Mouse (Mus musculus) forebrain, postnatal 0 days (tissue): ENCODE data around the gene Usp21. TPM values are rescaled to one million over a fixed set of nuclear protein-coding genes. Genes with fewer than 3 reads are reported as not detected.

Source experiments
- ATAC-seq: fragments of 200-750 bp; cut with Nextera tagmentation; 2 replicates; pipeline ENCODE4 v1.8.0; 2017; ENCODE audit warnings: mild to moderate bottlenecking, moderate library complexity
- DNase-seq: peaks from one replicate; pipeline ENCODE4 v3.0.0-alpha.2; 2015
- H3K27ac ChIP-seq: fragments of 300-500 bp; sonication (generic); 2 replicates; pipeline ENCODE4 v1.5.1; 2014; ENCODE audit warnings: low read depth, mild to moderate bottlenecking, antibody characterized with exemption, low read length, moderate library complexity, mixed read lengths
- H3K27me3 ChIP-seq: fragments of 300-500 bp; sonication (generic); 2 replicates; pipeline ENCODE4 v1.6.1; 2014; ENCODE audit warnings: mild to moderate bottlenecking, low read length, mixed read lengths; ENCODE audit not compliant: insufficient read depth
- H3K36me3 ChIP-seq: fragments of 300-500 bp; sonication (generic); 2 replicates; pipeline ENCODE4 v1.6.1; 2014; ENCODE audit warnings: mild to moderate bottlenecking, moderate library complexity; ENCODE audit not compliant: insufficient read depth
- H3K4me1 ChIP-seq: fragments of 300-500 bp; sonication (generic); 2 replicates; pipeline ENCODE4 v1.6.1; 2014; ENCODE audit warnings: antibody characterized with exemption; ENCODE audit not compliant: insufficient read depth
- H3K4me2 ChIP-seq: fragments of 300-500 bp; sonication (generic); 2 replicates; pipeline ENCODE4 v1.6.1; 2014; ENCODE audit warnings: low read depth, mild to moderate bottlenecking, moderate library complexity
- H3K4me3 ChIP-seq: fragments of 300-500 bp; sonication (generic); 2 replicates; pipeline ENCODE4 v1.5.1; 2014; ENCODE audit warnings: low read depth, low read length, mixed read lengths
- H3K9ac ChIP-seq: fragments of 300-500 bp; sonication (generic); 2 replicates; pipeline ENCODE4 v1.6.1; 2014; ENCODE audit warnings: mild to moderate bottlenecking
- H3K9me3 ChIP-seq: fragments of 300-500 bp; sonication (generic); 2 replicates; pipeline ENCODE4 v1.6.1; 2016; ENCODE audit warnings: low read length
- CTCF ChIP-seq: sonication (generic); IDR thresholded peaks from 2 replicates; pipeline ENCODE4 v1.5.1; 2016; ENCODE audit warnings: antibody characterized with exemption, control low read depth, low read depth
- WGBS: fragments of 180-500 bp; shearing (Covaris S2); extraction: QIAGEN DNeasy Blood & Tissue Kit; methylation state at CpG from one replicate; pipeline ENCODE4 v1.1.7; 2014; 5-methylcytosine and 5-hydroxymethylcytosine counted together
- polyA plus RNA-seq: library from polyadenylated mRNA; unstranded; fragments of >200 nt; fragmentation: Nextera tagmentation; extraction: Ambion mirVana; gene quantifications from 2 replicates; pipeline ENCODE4 v1.2.1, GENCODE M21; 2015
- total RNA-seq: library from RNA; depleted of rRNA; stranded (reverse); fragments of >200 nt; gene quantifications from 2 replicates; pipeline ENCODE4 v1.2.3, GENCODE M21; 2014; rRNA removed

Usp21 gene
- total and polyA plus RNA-seq, 2 experiments from 2014 or later = 66.5 to 80.4 TPM

GRCm38 (mm10) chr1:171235791-171236190 is 52.0 kb downstream of the Usp21 start:
- ATAC-seq (no peak), DNase-seq (no peak)
- H3K9ac ChIP-seq = no peak overlapping the region
- TF ChIP-seq CTCF = no peak
- 85% methylated on average over 4 of the region's 4 CpGs for WGBS
- no peak overlapping the region for H3K4me2 ChIP-seq
- H3K4me1 ChIP-seq = no peaks in the 10 kb centered on the region
- no peaks in the 10 kb centered on the region for H3K27me3 ChIP-seq
- no peak overlapping the region for H3K27ac ChIP-seq
- H3K4me3 ChIP-seq = no peak overlapping the region
- peaks cover 70% of the 10 kb centered on the region for H3K36me3 ChIP-seq
- no peaks in the 10 kb centered on the region for H3K9me3 ChIP-seq

DNA sequence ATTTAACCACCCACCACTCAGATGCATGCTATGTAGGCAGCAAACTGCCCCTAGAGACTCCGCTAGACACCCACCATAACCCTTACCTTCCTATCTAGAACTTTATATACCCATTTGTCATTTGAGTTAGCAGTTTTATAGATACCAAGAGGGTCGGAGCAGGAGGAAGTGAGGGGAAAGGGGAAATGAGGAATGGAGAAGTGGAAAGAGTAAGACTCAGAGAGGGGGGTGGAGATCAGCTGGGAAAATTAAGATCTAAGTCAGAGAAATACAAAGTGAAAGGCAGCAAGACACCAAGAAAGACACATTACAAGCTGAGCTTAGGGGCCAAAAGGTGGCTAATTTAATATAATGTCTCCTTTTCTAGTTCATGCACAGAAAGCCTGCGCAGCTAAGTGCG is 53.3 kb downstream of the Usp21 start:
- Histone ChIP-seq H3K36me3 (peaks cover 57% of the 10 kb centered on the region), H3K27ac (no peak overlapping the region), H3K4me3 (no peak overlapping the region), H3K27me3 (no peaks in the 10 kb centered on the region), H3K4me2 (no peak overlapping the region), H3K9me3 (no peaks in the 10 kb centered on the region), H3K9ac (no peak overlapping the region), H3K4me1 (no peaks in the 10 kb centered on the region)
- no peak for ATAC-seq
- no peak for DNase-seq
- no peak for TF ChIP-seq CTCF
- WGBS = 96% methylated on average over 4 of the region's 4 CpGs

GRCm38 (mm10) chr1:171234126-171234525 is 53.7 kb downstream of the Usp21 start, which contains the start of gene Fcer1g:
Gene Fcer1g (minus strand): TSS chr1:171234365.
- Histone ChIP-seq H3K36me3 (peaks cover 55% of the 10 kb centered on the region), H3K27ac (no peak within 1 kb of the TSS), H3K4me2 (no peak within 1 kb of the TSS), H3K4me3 (no peak within 1 kb of the TSS), H3K4me1 (no peaks in the 10 kb centered on the region), H3K9ac (no peak within 1 kb of the TSS), H3K27me3 (no peaks in the 10 kb centered on the region), H3K9me3 (no peaks in the 10 kb centered on the region)
- no peak for ATAC-seq
- DNase-seq = no peak
- no peak for TF ChIP-seq CTCF
- 95% methylated on average over 14 of the region's 14 CpGs for WGBS

GRCm38 (mm10) chr1:171232800-171233730 is 54.7 kb downstream of the Usp21 start:
- ATAC-seq = no peak
- no peak overlapping the region for H3K4me3 ChIP-seq
- H3K9me3 ChIP-seq = no peaks in the 10 kb centered on the region
- H3K27ac ChIP-seq = no peak overlapping the region
- TF ChIP-seq CTCF = no peak
- no peak overlapping the region for H3K9ac ChIP-seq
- H3K36me3 ChIP-seq = peaks cover 45% of the 10 kb centered on the region
- 88% methylated on average over 12 of the region's 12 CpGs for WGBS
- no peak for DNase-seq
- H3K27me3 ChIP-seq = no peaks in the 10 kb centered on the region
- H3K4me2 ChIP-seq = no peak overlapping the region
- no peaks in the 10 kb centered on the region for H3K4me1 ChIP-seq

DNA sequence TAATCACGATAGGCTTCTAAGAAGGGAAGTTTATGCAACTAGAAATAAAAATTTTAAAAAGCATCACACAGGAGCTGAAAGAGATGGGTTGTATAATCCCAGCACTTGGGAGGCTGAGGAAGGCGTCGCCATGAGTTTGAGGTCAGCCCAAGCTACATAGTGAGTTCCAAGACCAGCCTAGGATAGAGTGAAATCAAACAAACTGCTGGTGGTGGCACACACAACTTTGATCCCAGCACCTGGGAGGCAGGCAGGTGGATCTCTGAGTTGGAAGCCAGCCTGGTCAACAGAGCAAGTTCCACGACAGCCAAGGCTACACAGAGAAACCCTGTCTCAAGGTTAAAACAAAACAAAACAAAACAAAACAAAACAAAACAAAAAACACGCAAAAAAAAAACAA is 55.4 kb downstream of the Usp21 start:
- TF ChIP-seq CTCF = no peak
- Histone ChIP-seq H3K4me2 (no peak overlapping the region), H3K4me3 (no peak overlapping the region), H3K27ac (no peak overlapping the region), H3K9ac (no peak overlapping the region), H3K36me3 (peaks cover 38% of the 10 kb centered on the region), H3K27me3 (no peaks in the 10 kb centered on the region), H3K4me1 (no peaks in the 10 kb centered on the region), H3K9me3 (no peaks in the 10 kb centered on the region)
- DNase-seq (no peak), ATAC-seq (no peak)
- 86% methylated on average over 5 of the region's 5 CpGs for WGBS

Other genes with a start within 250 kb of the Usp21 start
- gene Fcgr3, start 223.1 kb downstream of the Usp21 start, total RNA-seq = 13.5 and 14.9 TPM in 2 replicates
- gene Fcgr3, start 223.1 kb downstream of the Usp21 start, polyA plus RNA-seq = 13.9 and 14.6 TPM in 2 replicates
- gene Cfap126, start 174.1 kb downstream of the Usp21 start, total RNA-seq = 1.7 and 2.4 TPM in 2 replicates
- gene Cfap126, start 174.1 kb downstream of the Usp21 start, polyA plus RNA-seq = 11.7 and 13.7 TPM in 2 replicates
- gene Sdhc, start 137.4 kb downstream of the Usp21 start, total RNA-seq = 195 and 197 TPM in 2 replicates
- 285 and 302 TPM in 2 replicates for gene Sdhc, start 137.4 kb downstream of the Usp21 start, polyA plus RNA-seq
- gene Mpz, start 137.3 kb downstream of the Usp21 start, total RNA-seq = 0.38 TPM in 1 of 2 replicates, not detected in the other
- gene Mpz, start 137.3 kb downstream of the Usp21 start, polyA plus RNA-seq = 0.30 and 0.67 TPM in 2 replicates
- gene Pcp4l1, start 91.7 kb downstream of the Usp21 start, total RNA-seq = 12.3 and 16.2 TPM in 2 replicates
- gene Pcp4l1, start 91.7 kb downstream of the Usp21 start, polyA plus RNA-seq = 31.4 and 33.4 TPM in 2 replicates
- gene Nr1i3, start 74.0 kb downstream of the Usp21 start, total RNA-seq = not detected in 2 replicates
- 0.16 and 0.19 TPM in 2 replicates for gene Nr1i3, start 74.0 kb downstream of the Usp21 start, polyA plus RNA-seq
- 46.5 and 62.7 TPM in 2 replicates for gene Tomm40l, start 65.5 kb downstream of the Usp21 start, total RNA-seq
- 39.8 and 41.7 TPM in 2 replicates for gene Tomm40l, start 65.5 kb downstream of the Usp21 start, polyA plus RNA-seq
- 0.92 and 2.0 TPM in 2 replicates for gene Apoa2, start 62.9 kb downstream of the Usp21 start, total RNA-seq
- 2.7 and 4.0 TPM in 2 replicates for gene Apoa2, start 62.9 kb downstream of the Usp21 start, polyA plus RNA-seq
- gene Fcer1g, start 53.6 kb downstream of the Usp21 start, total RNA-seq = 7.6 and 11.2 TPM in 2 replicates
- gene Fcer1g, start 53.6 kb downstream of the Usp21 start, polyA plus RNA-seq = 33.2 and 37.9 TPM in 2 replicates
- 4.5 and 5.9 TPM in 2 replicates for gene Adamts4, start 37.6 kb downstream of the Usp21 start, total RNA-seq
- 2.6 and 5.6 TPM in 2 replicates for gene Adamts4, start 37.6 kb downstream of the Usp21 start, polyA plus RNA-seq
- 203 and 270 TPM in 2 replicates for gene Ndufs2, start 36.6 kb downstream of the Usp21 start, total RNA-seq
- 219 and 243 TPM in 2 replicates for gene Ndufs2, start 36.6 kb downstream of the Usp21 start, polyA plus RNA-seq
- 75.1 and 99.3 TPM in 2 replicates for gene B4galt3, start 17.7 kb downstream of the Usp21 start, total RNA-seq
- 104 and 115 TPM in 2 replicates for gene B4galt3, start 17.7 kb downstream of the Usp21 start, polyA plus RNA-seq
- 26.6 and 30.6 TPM in 2 replicates for gene Ppox, start 6.8 kb downstream of the Usp21 start, total RNA-seq
- gene Ppox, start 6.8 kb downstream of the Usp21 start, polyA plus RNA-seq = 21.1 and 23.3 TPM in 2 replicates
- 96.6 and 123 TPM in 2 replicates for gene Ufc1, start 7.0 kb upstream of the Usp21 start, total RNA-seq
- gene Ufc1, start 7.0 kb upstream of the Usp21 start, polyA plus RNA-seq = 133 and 150 TPM in 2 replicates
- 22.5 and 31.1 TPM in 2 replicates for gene Dedd, start 41.2 kb upstream of the Usp21 start, total RNA-seq
- gene Dedd, start 41.2 kb upstream of the Usp21 start, polyA plus RNA-seq = 42.2 and 44.6 TPM in 2 replicates
- 44.9 and 47.6 TPM in 2 replicates for gene Nit1, start 57.7 kb upstream of the Usp21 start, total RNA-seq
- 42.1 and 48.1 TPM in 2 replicates for gene Nit1, start 57.7 kb upstream of the Usp21 start, polyA plus RNA-seq
- gene Pfdn2, start 57.7 kb upstream of the Usp21 start, total RNA-seq = 18.2 and 27.0 TPM in 2 replicates
- gene Pfdn2, start 57.7 kb upstream of the Usp21 start, polyA plus RNA-seq = 143 and 146 TPM in 2 replicates
- gene Klhdc9, start 72.8 kb upstream of the Usp21 start, total RNA-seq = 4.3 and 5.0 TPM in 2 replicates
- gene Klhdc9, start 72.8 kb upstream of the Usp21 start, polyA plus RNA-seq = 5.1 and 6.9 TPM in 2 replicates
- gene Nectin4, start 82.1 kb upstream of the Usp21 start, total RNA-seq = 1.0 and 2.0 TPM in 2 replicates
- gene Nectin4, start 82.1 kb upstream of the Usp21 start, polyA plus RNA-seq = 1.3 and 1.8 TPM in 2 replicates
- 0.69 and 0.81 TPM in 2 replicates for gene Arhgap30, start 101.0 kb upstream of the Usp21 start, total RNA-seq
- gene Arhgap30, start 101.0 kb upstream of the Usp21 start, polyA plus RNA-seq = 0.53 and 0.65 TPM in 2 replicates
- 168 and 183 TPM in 2 replicates for gene Usf1, start 123.3 kb upstream of the Usp21 start, total RNA-seq
- 198 and 200 TPM in 2 replicates for gene Usf1, start 123.3 kb upstream of the Usp21 start, polyA plus RNA-seq
- gene Tstd1, start 130.9 kb upstream of the Usp21 start, total RNA-seq = 1.3 and 2.0 TPM in 2 replicates
- 1.9 and 3.1 TPM in 2 replicates for gene Tstd1, start 130.9 kb upstream of the Usp21 start, polyA plus RNA-seq
- 3.6 and 6.2 TPM in 2 replicates for gene F11r, start 149.5 kb upstream of the Usp21 start, total RNA-seq
- gene F11r, start 149.5 kb upstream of the Usp21 start, polyA plus RNA-seq = 4.6 and 7.8 TPM in 2 replicates
- gene Alyref2, start 215.5 kb upstream of the Usp21 start, total RNA-seq = 12.2 and 13.4 TPM in 2 replicates
- 17.5 and 20.8 TPM in 2 replicates for gene Alyref2, start 215.5 kb upstream of the Usp21 start, polyA plus RNA-seq
- not detected in 2 replicates for gene Itln1, start 247.3 kb upstream of the Usp21 start, total RNA-seq
- not detected in 2 replicates for gene Itln1, start 247.3 kb upstream of the Usp21 start, polyA plus RNA-seq